Mouse (Mus musculus) adrenal gland, adult (tissue): ENCODE data around the gene Il23a.

Experiments
- DNase-seq, 2 experiments: peaks; one replicate each; pipeline ENCODE4 v3.0.0; 2022 to 2023; ENCODE audit warnings: low spot score in 1 of 2; ENCODE audit not compliant: inconsistent age in 2 of 2

The Il23a gene

DNA sequence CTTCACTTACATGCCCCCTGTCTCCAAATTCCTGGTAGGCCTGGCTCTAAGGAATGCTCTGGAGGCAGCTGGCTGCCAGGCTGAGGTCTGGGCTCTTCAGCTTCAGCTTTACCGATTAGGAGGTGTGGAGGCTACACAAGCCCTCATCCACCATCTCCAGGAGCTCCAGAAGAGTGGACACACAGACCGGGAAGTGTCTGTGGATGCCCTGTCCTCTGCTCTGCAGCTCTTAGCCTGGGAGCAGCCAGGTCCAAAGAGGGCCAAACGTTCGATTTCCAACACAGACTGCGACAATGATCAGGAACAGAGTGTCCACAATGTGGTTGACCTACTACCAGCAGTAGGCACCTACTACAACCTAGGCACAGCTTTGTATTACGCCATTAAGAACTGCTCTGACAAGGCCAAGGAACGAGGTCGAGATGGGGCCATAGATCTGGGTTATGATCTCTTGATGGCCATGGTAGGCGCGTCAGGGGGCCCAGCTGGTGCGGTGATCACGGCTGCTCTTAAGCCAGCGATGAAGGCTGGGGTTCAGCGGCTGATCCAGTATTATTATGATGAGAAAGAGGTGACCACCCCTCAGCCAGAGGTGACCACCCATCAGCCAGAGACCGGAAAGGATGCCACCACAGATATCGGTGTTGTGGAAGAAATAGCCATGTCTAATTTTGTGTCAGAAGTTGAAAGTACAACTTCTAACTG, 29.2 kb downstream of the Il23a start:
- peak; percentile 25 to 61 for DNase-seq

DNA sequence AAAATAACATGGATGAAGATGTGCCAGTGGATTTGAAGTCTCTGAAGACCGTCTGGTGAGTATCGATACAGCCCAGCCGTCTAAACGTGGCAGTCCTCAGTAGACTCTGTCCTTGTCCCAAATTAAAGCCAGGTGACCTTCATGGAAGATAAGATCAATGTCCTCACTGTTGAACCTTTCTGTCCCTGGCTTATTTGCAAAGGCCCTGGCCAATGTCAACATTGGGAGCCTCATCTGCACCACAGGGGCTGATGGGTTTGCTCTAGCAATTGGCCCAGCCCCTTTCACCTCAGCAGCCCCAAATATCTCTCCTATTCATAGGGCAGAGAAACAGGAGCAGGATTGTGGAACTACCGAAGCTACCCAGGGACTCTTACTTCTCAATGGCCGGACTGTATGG, 30.2 kb downstream of the Il23a start, which contains the start of gene Apof:
Gene Apof (plus strand): TSS at position 301 of the 400 bp plus-strand sequence.
- peak; percentile 43 to 76 for DNase-seq

DNA sequence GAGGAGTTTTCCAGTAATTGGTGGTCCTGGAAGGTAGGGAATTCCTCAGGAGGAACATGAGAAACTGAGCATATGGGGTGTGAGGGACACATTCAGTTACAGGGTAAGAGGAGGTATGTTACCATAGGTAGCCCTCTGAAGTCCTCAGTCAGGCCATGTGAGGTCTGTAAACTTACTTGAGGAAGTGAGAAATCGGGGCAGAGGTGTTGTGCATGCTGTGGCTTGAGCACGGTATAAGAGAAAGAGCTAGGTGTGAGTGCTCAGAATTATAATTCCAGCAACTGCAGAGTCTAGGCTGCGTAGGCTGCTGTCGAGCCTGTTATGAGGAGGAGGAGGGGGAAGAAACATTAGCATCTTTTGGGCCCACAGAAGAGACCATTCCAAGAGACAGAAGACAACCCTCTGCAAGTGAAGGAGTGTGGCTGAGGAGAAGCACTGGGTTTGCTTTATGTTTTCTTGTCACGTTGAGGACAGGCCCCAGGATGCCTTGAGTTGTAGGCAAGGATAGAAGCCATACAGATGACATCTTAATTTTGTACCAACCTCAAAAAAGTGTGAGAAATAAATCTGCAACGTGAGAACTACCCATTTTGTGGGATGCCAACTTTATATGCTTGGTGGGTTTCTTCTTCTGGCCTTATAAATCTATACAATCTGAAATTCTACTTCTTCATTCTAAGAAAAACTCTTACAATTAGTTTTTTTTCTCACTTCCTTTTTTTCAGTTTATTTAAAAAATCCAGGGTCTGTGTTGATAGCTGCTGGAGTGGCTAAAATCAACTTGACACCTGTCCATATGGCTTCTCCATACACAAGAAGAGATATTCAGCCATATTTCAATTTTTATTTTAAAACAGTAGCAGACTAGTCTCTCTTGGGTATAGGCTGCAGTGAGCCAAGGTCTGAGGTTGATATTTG, 34.9 kb downstream of the Il23a start:
- DNase-seq: no peak

DNA sequence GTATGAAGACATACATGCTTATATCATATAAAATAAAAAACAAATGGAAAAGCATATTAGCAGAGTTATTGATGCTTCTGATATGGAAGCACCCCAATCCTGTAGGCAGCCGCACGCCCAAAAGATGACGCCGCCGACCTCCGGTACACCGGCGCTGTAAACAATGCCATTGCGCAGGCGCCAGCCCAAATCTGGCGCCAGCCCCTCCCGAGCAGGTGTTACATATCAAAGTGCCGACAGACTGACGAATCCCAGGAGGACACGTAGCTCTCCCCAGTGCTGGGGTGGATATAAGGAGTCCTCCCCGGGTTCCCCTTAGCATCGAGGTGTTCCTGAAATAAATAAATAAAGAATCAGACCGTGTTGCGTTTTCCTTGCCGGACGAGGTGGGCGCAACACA, 36.3 kb downstream of the Il23a start:
- DNase-seq: no peak

DNA sequence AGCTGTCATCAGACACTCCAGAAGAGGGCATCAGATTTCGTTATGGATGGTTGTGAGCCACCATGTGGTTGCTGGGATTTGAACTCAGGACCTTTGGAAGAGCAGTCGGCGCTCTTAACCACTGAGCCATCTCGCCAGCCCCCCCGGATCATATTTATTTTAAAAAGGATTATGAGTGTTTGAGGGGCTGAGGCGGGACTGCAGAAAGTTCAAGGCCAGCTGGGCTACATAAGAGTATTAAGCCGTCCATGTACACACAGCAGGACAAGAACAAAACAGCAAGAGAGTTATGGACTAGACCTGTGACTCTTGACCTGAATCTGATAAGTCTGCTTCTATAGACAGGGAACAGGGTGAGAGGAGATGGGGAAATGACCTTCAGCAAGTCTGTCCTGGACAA, 38.2 kb downstream of the Il23a start:
- peak; percentile 53 to 55 for DNase-seq

DNA sequence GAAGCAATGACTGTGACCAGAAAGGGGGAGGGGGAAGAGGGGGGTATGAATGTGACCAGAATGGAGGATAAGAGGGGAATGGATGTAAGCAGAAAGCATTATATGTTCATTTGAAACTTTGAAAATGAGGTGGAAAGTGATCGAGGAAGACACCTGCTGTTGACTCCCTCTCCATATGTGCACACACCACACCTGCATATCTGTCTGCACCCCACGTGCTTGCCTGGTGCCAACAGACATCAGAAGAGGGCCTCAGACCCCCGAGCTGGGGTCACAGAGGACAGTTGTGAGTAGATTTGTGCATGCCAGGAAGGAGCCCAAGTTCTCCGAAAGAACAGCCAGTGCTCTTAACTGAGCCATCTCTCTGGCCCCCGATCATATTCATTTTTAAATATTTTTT, 38.6 kb downstream of the Il23a start:
- no peak for DNase-seq

DNA sequence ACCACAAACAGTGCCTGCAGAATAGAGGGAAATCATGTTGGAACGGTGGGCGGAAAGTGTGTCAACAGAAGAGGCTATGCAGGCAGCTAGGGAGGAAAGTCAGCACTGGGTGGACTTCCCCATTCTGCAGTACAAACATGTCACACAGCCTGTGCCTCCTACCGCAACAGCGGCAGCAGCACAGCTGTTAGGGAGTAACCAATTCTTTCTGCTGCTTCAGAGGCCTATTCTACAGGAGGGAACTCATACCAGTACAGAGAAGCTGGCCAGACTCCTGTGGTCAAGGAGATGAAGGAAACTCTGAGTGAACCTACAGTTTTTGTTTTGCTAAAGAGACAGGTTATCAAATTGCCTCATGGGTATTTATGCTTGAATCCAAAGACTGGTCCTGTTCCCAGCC, 39.6 kb downstream of the Il23a start:
- no peak for DNase-seq

DNA sequence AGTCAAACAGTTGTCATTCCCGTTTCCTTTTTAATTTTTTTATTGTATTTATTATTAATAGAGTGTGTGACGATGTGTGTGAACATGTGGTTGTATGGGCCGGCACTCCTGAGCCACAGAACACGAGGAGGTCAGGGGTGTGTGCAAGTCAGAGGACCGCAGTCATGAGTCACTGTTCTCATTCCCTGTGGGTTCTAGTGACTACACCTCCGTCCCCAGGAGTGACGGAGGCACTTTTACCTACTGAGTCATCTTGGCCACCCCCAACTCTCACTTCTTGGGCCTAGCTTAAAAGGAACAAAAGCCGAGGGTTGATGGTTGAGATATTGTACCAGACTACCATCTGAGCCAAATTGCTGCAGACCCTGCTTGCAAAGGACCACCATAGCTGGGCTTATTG, 42.2 kb downstream of the Il23a start:
- no peak for DNase-seq

DNA sequence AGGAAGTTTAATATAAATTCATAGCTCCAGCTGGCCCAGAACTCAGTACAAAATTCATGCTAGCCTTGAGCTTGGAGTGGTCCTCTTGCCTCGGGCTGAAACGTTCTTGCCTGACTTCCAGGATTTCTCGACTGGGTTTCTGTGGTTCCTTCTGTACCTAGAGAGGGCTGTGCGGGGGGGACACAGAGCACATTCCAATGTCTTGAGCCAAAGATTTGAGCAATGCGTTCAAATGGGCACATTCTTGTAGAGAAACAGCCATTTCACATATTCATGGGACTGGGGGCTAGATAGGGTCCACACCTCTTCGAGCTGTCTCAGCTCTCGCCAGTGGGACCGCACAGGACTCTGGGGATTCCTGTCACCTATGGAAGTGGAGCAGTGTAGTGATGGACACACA, 42.6 kb downstream of the Il23a start:
- DNase-seq: no peak

DNA sequence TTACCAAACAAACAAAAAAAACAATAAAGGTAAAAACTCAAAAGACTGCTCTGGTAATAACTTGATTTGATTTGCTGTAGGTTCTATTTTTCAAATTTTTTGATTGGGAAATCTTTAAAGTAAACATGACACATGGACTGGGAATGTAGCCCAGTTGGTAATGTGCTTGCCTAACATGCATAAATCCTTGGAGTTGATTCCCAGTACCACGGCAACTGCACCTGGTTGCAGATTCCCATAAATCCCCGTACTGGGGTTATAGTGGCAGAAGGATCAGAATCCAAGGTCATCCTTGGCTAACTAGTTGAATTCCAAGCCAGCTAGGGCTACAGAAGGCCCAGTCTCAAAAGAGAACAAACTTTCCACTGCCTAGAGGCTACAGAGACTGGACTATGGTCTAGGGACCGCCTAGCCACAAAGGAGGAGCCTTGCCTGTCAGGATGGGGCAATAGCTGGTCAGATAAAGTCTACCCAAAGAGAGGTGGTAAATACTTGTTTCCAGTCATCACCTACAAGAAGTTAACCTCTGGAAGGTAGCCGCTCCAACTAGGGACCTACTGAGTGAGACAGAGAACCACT, 44.8 kb downstream of the Il23a start, which contains the start of gene Apon:
Gene Apon (plus strand): TSS at position 420 of the 579 bp plus-strand sequence.
- peak in 1 of 2 experiments; percentile 74 for DNase-seq

DNA sequence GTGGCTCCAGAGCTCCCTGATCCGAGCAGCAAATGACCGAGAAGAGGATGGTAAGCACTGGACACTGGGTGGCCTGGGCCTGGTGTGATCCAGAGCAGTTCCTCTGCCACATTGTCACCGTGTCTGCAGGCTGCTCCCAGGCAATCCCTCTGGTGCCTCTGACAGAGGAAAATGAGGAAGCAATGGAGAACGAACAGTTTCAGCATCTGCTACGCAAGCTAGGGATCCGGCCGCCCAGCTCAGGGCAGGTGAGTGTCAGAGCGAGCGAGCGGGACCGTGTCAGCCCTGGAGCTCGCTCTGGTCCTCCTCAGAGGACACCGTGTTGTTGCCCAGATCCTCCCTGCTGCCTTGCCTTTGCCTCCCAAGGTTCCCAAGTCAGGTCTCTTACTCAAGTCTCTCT, 48.0 kb downstream of the Il23a start:
- DNase-seq: no peak

DNA sequence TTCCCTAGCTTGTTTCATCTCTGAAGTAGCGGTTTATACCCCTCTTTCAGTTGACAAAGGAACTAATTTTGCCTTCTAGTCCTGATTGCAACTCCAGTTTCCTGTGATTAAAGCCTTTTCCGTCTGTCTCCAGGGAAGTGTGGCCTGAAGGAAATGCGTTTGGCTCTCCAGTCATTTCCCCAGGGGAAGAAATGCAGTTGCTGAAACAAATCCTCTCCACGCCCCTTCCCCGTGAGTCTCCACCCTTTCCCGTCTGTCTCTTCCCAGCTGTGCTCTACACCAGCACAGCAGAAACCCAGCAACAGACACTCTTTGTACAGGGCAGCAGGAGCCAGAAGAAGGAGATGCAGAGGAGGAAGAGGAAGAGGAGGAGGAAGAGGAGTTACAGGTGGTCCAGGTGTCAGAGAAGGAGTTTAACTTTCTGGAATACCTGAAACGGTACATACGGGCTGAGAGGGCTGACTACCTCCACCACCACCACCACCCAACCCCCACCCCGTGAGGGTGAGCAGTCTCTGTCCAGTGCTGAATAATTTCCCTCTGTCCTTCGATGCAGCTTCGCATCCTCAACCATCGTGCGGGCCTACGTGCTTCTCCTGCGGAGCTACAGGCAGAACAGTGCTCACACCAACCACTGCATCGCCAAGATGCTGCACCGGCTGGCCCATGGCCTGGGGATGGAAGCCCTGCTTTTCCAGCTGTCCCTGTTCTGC, 51.4 kb downstream of the Il23a start:
- peak in 1 of 2 experiments; percentile 52 for DNase-seq
